Comparison of ENCODE assay signal across 20 mouse cellular contexts in genomic region chr1:79819296-79819879, GRCm38 (mm10). TPM values are rescaled to one million over a fixed set of nuclear protein-coding genes. Genes with fewer than 3 reads are reported as not detected.
A peak's percentile ranks its signal among the peaks of the same experiment; 100 is the strongest.
DNase-seq lines count a peak whose midpoint lies in the region; ATAC-seq lines count a peak whose summit lies in the region.
"Had no signal": no experiment of that assay in that cellular context is flagged by ENCODE, and none has a peak within 500 bp of the region (broad histone marks: within the 10 kb centered on the region; RNA-seq: fewer than 3 reads in every experiment).

No protein-coding gene starts in this region.

- H3K27ac ChIP-seq in heart, embryonic 14.5 days (replicated peaks in 1 of 2; ENCODE audit: control insufficient read depth in 1 of 2, insufficient read depth in 1 of 2, low read depth in 2 of 2, low read length in 2 of 2), result peak overlapping the region; percentile 28 to 43; a peak in 3 of 4 replicates
- H3K27ac ChIP-seq: embryonic facial prominence, embryonic 12.5 days; forebrain, embryonic 15.5 days; hindbrain, embryonic 14.5 days; intestine, embryonic 15.5 days; left cerebral cortex, adult 2 months; limb, embryonic 13.5 days; midbrain, embryonic 12.5 days; neural tube, embryonic 13.5 days had no signal

- peaks cover 11 to 13% of the 10 kb centered on the region in 2 experiments; a peak in 3 of 4 replicates for H3K4me1 ChIP-seq in heart, embryonic 14.5 days (ENCODE audit: control insufficient read depth in 2 of 2, insufficient read depth in 2 of 2, low read length in 2 of 2)
- H3K4me1 ChIP-seq in megakaryocyte, embryonic 14.5 days, result peaks cover 59% of the 10 kb centered on the region
- H3K4me1 ChIP-seq: intestine, embryonic 15.5 days; midbrain, embryonic 12.5 days had no signal

- WGBS in heart, embryonic 14.5 days, result 80% methylated on average over 11 of the region's 11 CpGs

- H3K4me2 ChIP-seq in heart, embryonic 14.5 days (ENCODE audit: low read length), result no peak overlapping the region
- H3K4me2 ChIP-seq: embryonic facial prominence, embryonic 12.5 days; forebrain, embryonic 15.5 days; hindbrain, embryonic 14.5 days; intestine, embryonic 15.5 days; limb, embryonic 13.5 days; midbrain, embryonic 12.5 days; neural tube, embryonic 13.5 days had no signal

- no peak overlapping the region for H3K4me3 ChIP-seq in heart, embryonic 14.5 days (ENCODE audit: control insufficient read depth in 1 of 2, insufficient read depth in 1 of 2, low read depth in 1 of 2, low read length in 2 of 2)
- H3K4me3 ChIP-seq in megakaryocyte, embryonic 14.5 days (replicated peaks), result peak overlapping the region; percentile 29
- H3K4me3 ChIP-seq: embryonic facial prominence, embryonic 12.5 days; forebrain, embryonic 15.5 days; intestine, embryonic 15.5 days; left cerebral cortex, adult 2 months; limb, embryonic 13.5 days; midbrain, embryonic 12.5 days; neural tube, embryonic 13.5 days had no signal

- no peaks in the 10 kb centered on the region for H3K27me3 ChIP-seq in heart, embryonic 14.5 days (ENCODE audit: control insufficient read depth, insufficient read depth, low read length)
- H3K27me3 ChIP-seq in megakaryocyte, embryonic 14.5 days (replicated peaks), result no peaks in the 10 kb centered on the region
- H3K27me3 ChIP-seq: embryonic facial prominence, embryonic 12.5 days; forebrain, embryonic 15.5 days; intestine, embryonic 15.5 days; midbrain, embryonic 12.5 days; neural tube, embryonic 13.5 days had no signal

- no peak overlapping the region for H3K9ac ChIP-seq in heart, embryonic 14.5 days (ENCODE audit: low read length)
- H3K9ac ChIP-seq: embryonic facial prominence, embryonic 12.5 days; forebrain, embryonic 15.5 days; hindbrain, embryonic 14.5 days; intestine, embryonic 15.5 days; limb, embryonic 13.5 days; midbrain, embryonic 12.5 days; neural tube, embryonic 13.5 days had no signal

- H3K36me3 ChIP-seq in heart, embryonic 14.5 days (ENCODE audit: control insufficient read depth, insufficient read depth, low read length), result peaks cover 12% of the 10 kb centered on the region; the same call in 1 of the 2 replicates
- peaks cover 88% of the 10 kb centered on the region for H3K36me3 ChIP-seq in megakaryocyte, embryonic 14.5 days (replicated peaks; ENCODE audit: low read length)
- H3K36me3 ChIP-seq: forebrain, embryonic 15.5 days; intestine, embryonic 15.5 days; midbrain, embryonic 12.5 days had no signal

- ATAC-seq in heart, embryonic 14.5 days (ENCODE audit: insufficient number of reproducible peaks, insufficient read depth, low FRiP score, low read depth), result no peak
- no peak for ATAC-seq in megakaryocyte, adult 5-6 weeks (ENCODE audit: poor library complexity, severe bottlenecking)
- ATAC-seq in CD4-positive, CD25-positive, alpha-beta regulatory T cell, adult 4 months, result no peak
- ATAC-seq: forebrain, embryonic 15.5 days; intestine, embryonic 15.5 days had no signal

- no peaks in the 10 kb centered on the region for H3K9me3 ChIP-seq in heart, embryonic 14.5 days (ENCODE audit: control insufficient read depth, low read length)
- H3K9me3 ChIP-seq in megakaryocyte, embryonic 14.5 days, result no peaks in the 10 kb centered on the region
- H3K9me3 ChIP-seq: embryonic facial prominence, embryonic 12.5 days; forebrain, embryonic 15.5 days; intestine, embryonic 15.5 days; limb, embryonic 13.5 days; midbrain, embryonic 12.5 days; neural tube, embryonic 13.5 days had no signal

- peak; percentile 13 for DNase-seq in adrenal gland, postnatal 10 days
- no peak for DNase-seq in adrenal gland, postnatal 25 days
- DNase-seq in heart, adult 8-10 months (ENCODE audit: low spot score), result no peak
- DNase-seq: cerebellum, adult 8-10 months; lung, adult 18-20 months; lung, postnatal 4 days; right cerebral cortex, postnatal 25 days; thymus, postnatal 36 days had no signal

RNA-seq across cellular contexts. Expression of gene Serpine2, which starts 41.6 kb away (rescaled TPM):
- 10 to 100 TPM; 15.9 to 25.7 TPM for total RNA-seq in adrenal gland, postnatal 10 days (2021)
- 5.9 and 6.7 TPM in 2 replicates for total RNA-seq in adrenal gland, postnatal 25 days (2021)
- 128 and 156 TPM in 2 replicates for polyA plus RNA-seq in heart, embryonic 14.5 days (2014; fragmentation: Nextera tagmentation; extraction: Ambion mirVana)
- 10 to 100 TPM; 16.6 to 24.1 (median 21.8) TPM for total RNA-seq in heart, adult 8-10 months (2022)
- polyA plus RNA-seq in megakaryocyte, embryonic 14.5 days (2012; ENCODE audit: insufficient read depth, low replicate concordance), result 38.8 and 48.3 TPM in 2 replicates
- total RNA-seq in megakaryocyte, adult 5-6 weeks (2015), result 3.3 and 8.2 TPM in 2 replicates
- 3.1 and 6.4 TPM in 2 replicates for total RNA-seq in megakaryocyte, adult 5-6 weeks (2017)
- polyA plus RNA-seq in CD4-positive, CD25-positive, alpha-beta regulatory T cell, adult 4 months (2017; shearing (Covaris generic)), result 1 to 10 TPM; 1.7 to 2.8 TPM

RNA-seq across cellular contexts. Expression of gene Wdfy1, which starts 43.4 kb away (rescaled TPM):
- total RNA-seq in adrenal gland, postnatal 10 days (2021), result 10 to 100 TPM; 35.4 to 40.8 TPM
- total RNA-seq in adrenal gland, postnatal 25 days (2021), result 48.5 and 53.7 TPM in 2 replicates
- polyA plus RNA-seq in heart, embryonic 14.5 days (2014; fragmentation: Nextera tagmentation; extraction: Ambion mirVana), result 28.5 and 33.7 TPM in 2 replicates
- total RNA-seq in heart, adult 8-10 months (2022), result 10 to 100 TPM; 14.7 to 17.5 (median 16.2) TPM
- polyA plus RNA-seq in megakaryocyte, embryonic 14.5 days (2012; ENCODE audit: insufficient read depth, low replicate concordance), result 92.7 and 98.6 TPM in 2 replicates
- total RNA-seq in megakaryocyte, adult 5-6 weeks (2015), result 18.4 and 21.0 TPM in 2 replicates
- 9.0 and 19.3 TPM in 2 replicates for total RNA-seq in megakaryocyte, adult 5-6 weeks (2017)
- 10 to 100 TPM; 26.5 to 28.1 TPM for polyA plus RNA-seq in CD4-positive, CD25-positive, alpha-beta regulatory T cell, adult 4 months (2017; shearing (Covaris generic))

RNA-seq across cellular contexts. Expression of gene Mrpl44, which starts 43.6 kb away (rescaled TPM):
- total RNA-seq in adrenal gland, postnatal 10 days (2021), result 10 to 100 TPM; 54.3 to 59.4 TPM
- total RNA-seq in adrenal gland, postnatal 25 days (2021), result 48.4 and 59.6 TPM in 2 replicates
- 43.1 and 45.6 TPM in 2 replicates for polyA plus RNA-seq in heart, embryonic 14.5 days (2014; fragmentation: Nextera tagmentation; extraction: Ambion mirVana)
- total RNA-seq in heart, adult 8-10 months (2022), result 10 to 100 TPM; 69.6 to 73.3 (median 72.1) TPM
- polyA plus RNA-seq in megakaryocyte, embryonic 14.5 days (2012; ENCODE audit: insufficient read depth, low replicate concordance), result 23.6 and 32.1 TPM in 2 replicates
- total RNA-seq in megakaryocyte, adult 5-6 weeks (2015), result 18.6 and 23.2 TPM in 2 replicates
- total RNA-seq in megakaryocyte, adult 5-6 weeks (2017), result 15.4 and 20.3 TPM in 2 replicates
- polyA plus RNA-seq in CD4-positive, CD25-positive, alpha-beta regulatory T cell, adult 4 months (2017; shearing (Covaris generic)), result 10 to 100 TPM; 53.9 to 63.6 TPM
